Mouse (Mus musculus) Muller cell, postnatal 12 days (primary cell): ENCODE measurements around the gene Ctc1.
A peak's percentile ranks its signal among the peaks of the same experiment; 100 is the strongest.
"Not testable (repeated sequence)": the region's sequence is repeated elsewhere in the genome, so short reads cannot be mapped to it uniquely, and the experiment has no call there.

Experiments
- DNase-seq: peaks from one replicate; pipeline ENCODE4 v3.0.0-alpha.2; 2015; ENCODE audit errors: inconsistent ontology term

Gene Ctc1

GRCm38 (mm10) chr11:69008182-69009121 is 7.3 kb upstream of the Ctc1 start, which contains the start of gene Pfas:
TSS of gene Pfas (minus strand) at chr11:69008460.
- DNase-seq = peak; percentile 94

GRCm38 (mm10) chr11:69009508-69009907 is 6.2 kb upstream of the Ctc1 start:
- no peak for DNase-seq

GRCm38 (mm10) chr11:69010400-69011323 is 5.0 kb upstream of the Ctc1 start:
- no peak for DNase-seq

- DNase-seq = not testable (repeated sequence)
These were observed 4.3 kb upstream of the Ctc1 start for GRCm38 (mm10) chr11:69011445-69011844.

- DNase-seq = peak; percentile 91
These were observed 3.6 kb upstream of the Ctc1 start for GRCm38 (mm10) chr11:69012071-69012601.

- DNase-seq = no peak
These were observed 1.0 kb downstream of the Ctc1 start for GRCm38 (mm10) chr11:69016755-69017154.

GRCm38 (mm10) chr11:69020691-69021090 is 5.0 kb downstream of the Ctc1 start:
- no peak for DNase-seq

- no peak for DNase-seq
These were observed 10.9 kb downstream of the Ctc1 start for GRCm38 (mm10) chr11:69026562-69026961.

GRCm38 (mm10) chr11:69028805-69029204 is 13.1 kb downstream of the Ctc1 start:
- no peak for DNase-seq

GRCm38 (mm10) chr11:69033552-69033951 is 17.8 kb downstream of the Ctc1 start:
- DNase-seq = no peak

GRCm38 (mm10) chr11:69034585-69034984 is 18.9 kb downstream of the Ctc1 start:
- DNase-seq = no peak

GRCm38 (mm10) chr11:69035411-69035810 is 19.7 kb downstream of the Ctc1 start:
- DNase-seq = no peak

- DNase-seq = peak; percentile 74
These were observed 20.1 kb downstream of the Ctc1 start for GRCm38 (mm10) chr11:69035849-69036248.

GRCm38 (mm10) chr11:69036486-69037230 is 20.9 kb downstream of the Ctc1 start:
- DNase-seq = peak; percentile 82

GRCm38 (mm10) chr11:69037231-69038061 is 21.7 kb downstream of the Ctc1 start:
- DNase-seq = peak; percentile 86

GRCm38 (mm10) chr11:69038173-69038572 is 22.5 kb downstream of the Ctc1 start:
- no peak for DNase-seq

- peak; percentile 88 for DNase-seq
These were observed 30.1 kb downstream of the Ctc1 start, which contains the start of gene Aurkb for GRCm38 (mm10) chr11:69045531-69046394. TSS of gene Aurkb (plus strand) at chr11:69045647.

GRCm38 (mm10) chr11:69046395-69046774 is 30.7 kb downstream of the Ctc1 start:
- DNase-seq = no peak

GRCm38 (mm10) chr11:69047592-69047991 is 31.9 kb downstream of the Ctc1 start:
- no peak for DNase-seq
